Mouse (Mus musculus): ENCODE measurements around the gene Entr1. TPM values are rescaled to one million over a fixed set of nuclear protein-coding genes. Genes with fewer than 3 reads are reported as not detected.

Gene Entr1
- polyA plus RNA-seq (2016; fragmentation: Nextera tagmentation; extraction: Ambion mirVana): 170 TPM in 2 replicates

- peaks cover 19% of the 10 kb centered on the region for H3K4me1 ChIP-seq (replicated peaks)
- ATAC-seq (ENCODE audit: insufficient number of reproducible peaks, insufficient read depth, low FRiP score, low TSS enrichment, low read depth): peak; percentile 84
- H3K4me3 ChIP-seq (replicated peaks): peak within 1 kb of the TSS; percentile 94
- peaks cover 76% of the 10 kb centered on the region for H3K36me3 ChIP-seq
- H3K9me3 ChIP-seq: no peaks in the 10 kb centered on the region
- WGBS: under 1% methylated on average over 56 of the region's 60 CpGs
- H3K27ac ChIP-seq: peak within 1 kb of the TSS; percentile 76
- peak within 1 kb of the TSS; percentile 97 for H3K4me2 ChIP-seq
- H3K9ac ChIP-seq (replicated peaks): peak within 1 kb of the TSS; percentile 90
- H3K27me3 ChIP-seq: no peaks in the 10 kb centered on the region
Observed at GRCm38 (mm10) chr2:26389154-26389690, at the start of gene Entr1, which contains the start of gene Pmpca. Gene Entr1, minus strand, starts transcription at chr2:26389316. Gene Pmpca, plus strand, starts transcription at chr2:26389339.

- no peak for ATAC-seq (ENCODE audit: insufficient number of reproducible peaks, insufficient read depth, low FRiP score, low TSS enrichment, low read depth)
- Histone ChIP-seq H3K27me3 (no peaks in the 10 kb centered on the region), H3K27ac (no peak overlapping the region), H3K9ac (replicated peaks) (no peak overlapping the region), H3K4me2 (no peak overlapping the region), H3K4me3 (replicated peaks) (no peak overlapping the region), H3K4me1 (replicated peaks) (peaks cover 13% of the 10 kb centered on the region; the same call in 1 of the 2 replicates), H3K9me3 (no peaks in the 10 kb centered on the region), H3K36me3 (peaks cover 83% of the 10 kb centered on the region)
- 92% methylated on average over 7 of the region's 7 CpGs for WGBS
Observed at GRCm38 (mm10) chr2:26438373-26438772, 49.3 kb upstream of the Entr1 start.

- Histone ChIP-seq H3K4me2 (no peak overlapping the region), H3K9ac (replicated peaks) (0 out of 2 replicates have a peak overlapping the region, but pooled peaks have one; percentile 18), H3K36me3 (peaks cover 94% of the 10 kb centered on the region), H3K27me3 (no peaks in the 10 kb centered on the region), H3K9me3 (no peaks in the 10 kb centered on the region), H3K4me3 (replicated peaks) (no peak overlapping the region), H3K27ac (no peak overlapping the region), H3K4me1 (replicated peaks) (peaks cover 6% of the 10 kb centered on the region; the same call in 1 of the 2 replicates)
- ATAC-seq (ENCODE audit: insufficient number of reproducible peaks, insufficient read depth, low FRiP score, low TSS enrichment, low read depth): no peak
- 80% methylated on average over 4 of the region's 4 CpGs for WGBS
Observed at GRCm38 (mm10) chr2:26437221-26437620, 48.1 kb upstream of the Entr1 start.

- Histone ChIP-seq H3K4me1 (replicated peaks) (peaks cover 6% of the 10 kb centered on the region; the same call in 1 of the 2 replicates), H3K27ac (no peak overlapping the region), H3K4me3 (replicated peaks) (no peak overlapping the region), H3K9me3 (no peaks in the 10 kb centered on the region), H3K27me3 (no peaks in the 10 kb centered on the region), H3K36me3 (peaks cover 95% of the 10 kb centered on the region), H3K9ac (replicated peaks) (no peak overlapping the region), H3K4me2 (no peak overlapping the region)
- 90% methylated on average over 7 of the region's 7 CpGs for WGBS
- ATAC-seq (ENCODE audit: insufficient number of reproducible peaks, insufficient read depth, low FRiP score, low TSS enrichment, low read depth): no peak
Observed at GRCm38 (mm10) chr2:26434791-26435572, 45.9 kb upstream of the Entr1 start.

GRCm38 (mm10) chr2:26429851-26430250 is 40.7 kb upstream of the Entr1 start:
- Histone ChIP-seq H3K4me1 (replicated peaks) (no peaks in the 10 kb centered on the region), H3K27me3 (no peaks in the 10 kb centered on the region)
- 93% methylated on average over 5 of the region's 5 CpGs for WGBS

GRCm38 (mm10) chr2:26424541-26424940 is 35.4 kb upstream of the Entr1 start:
- H3K4me1 ChIP-seq (replicated peaks): no peaks in the 10 kb centered on the region
- H3K4me2 ChIP-seq: no peak overlapping the region
- H3K4me3 ChIP-seq (replicated peaks): no peak overlapping the region
- no peak for ATAC-seq (ENCODE audit: insufficient number of reproducible peaks, insufficient read depth, low FRiP score, low TSS enrichment, low read depth)
- H3K9ac ChIP-seq (replicated peaks): no peak overlapping the region
- no peak overlapping the region for H3K27ac ChIP-seq
- H3K9me3 ChIP-seq: no peaks in the 10 kb centered on the region
- H3K36me3 ChIP-seq: peaks cover 99% of the 10 kb centered on the region
- 92% methylated on average over 2 of the region's 2 CpGs for WGBS
- H3K27me3 ChIP-seq: no peaks in the 10 kb centered on the region

More at GRCm38 (mm10) chr2:26429851-26430250, 40.7 kb upstream of the Entr1 start:
- Histone ChIP-seq H3K36me3 (peaks cover 98% of the 10 kb centered on the region), H3K27ac (no peak overlapping the region), H3K9ac (replicated peaks) (no peak overlapping the region), H3K4me2 (no peak overlapping the region), H3K4me3 (replicated peaks) (no peak overlapping the region), H3K9me3 (no peaks in the 10 kb centered on the region)
- no peak for ATAC-seq (ENCODE audit: insufficient number of reproducible peaks, insufficient read depth, low FRiP score, low TSS enrichment, low read depth)

- Histone ChIP-seq H3K36me3 (peaks cover 99% of the 10 kb centered on the region), H3K4me3 (replicated peaks) (no peak overlapping the region), H3K9me3 (no peaks in the 10 kb centered on the region), H3K27me3 (no peaks in the 10 kb centered on the region), H3K4me1 (replicated peaks) (no peaks in the 10 kb centered on the region), H3K9ac (replicated peaks) (no peak overlapping the region), H3K27ac (no peak overlapping the region), H3K4me2 (no peak overlapping the region)
- 91% methylated on average over 1 of the region's 1 CpGs for WGBS
- no peak for ATAC-seq (ENCODE audit: insufficient number of reproducible peaks, insufficient read depth, low FRiP score, low TSS enrichment, low read depth)
Observed at GRCm38 (mm10) chr2:26423086-26423485, 34.0 kb upstream of the Entr1 start.

GRCm38 (mm10) chr2:26421969-26422368 is 32.9 kb upstream of the Entr1 start:
- no peaks in the 10 kb centered on the region for H3K27me3 ChIP-seq
- peaks cover 99% of the 10 kb centered on the region for H3K36me3 ChIP-seq
- H3K27ac ChIP-seq: no peak overlapping the region
- H3K4me3 ChIP-seq (replicated peaks): no peak overlapping the region
- no peak overlapping the region for H3K4me2 ChIP-seq
- 85% methylated on average over 2 of the region's 2 CpGs for WGBS
- no peaks in the 10 kb centered on the region for H3K9me3 ChIP-seq
- H3K9ac ChIP-seq (replicated peaks): no peak overlapping the region
- no peak for ATAC-seq (ENCODE audit: insufficient number of reproducible peaks, insufficient read depth, low FRiP score, low TSS enrichment, low read depth)
- H3K4me1 ChIP-seq (replicated peaks): no peaks in the 10 kb centered on the region

- no peaks in the 10 kb centered on the region for H3K4me1 ChIP-seq (replicated peaks)
- H3K27ac ChIP-seq: no peak overlapping the region
- 84% methylated on average over 1 of the region's 1 CpGs for WGBS
- H3K9ac ChIP-seq (replicated peaks): no peak overlapping the region
- H3K4me3 ChIP-seq (replicated peaks): no peak overlapping the region
- H3K36me3 ChIP-seq: peaks cover 99% of the 10 kb centered on the region
- no peak overlapping the region for H3K4me2 ChIP-seq
- no peaks in the 10 kb centered on the region for H3K27me3 ChIP-seq
- H3K9me3 ChIP-seq: no peaks in the 10 kb centered on the region
- no peak for ATAC-seq (ENCODE audit: insufficient number of reproducible peaks, insufficient read depth, low FRiP score, low TSS enrichment, low read depth)
Observed at GRCm38 (mm10) chr2:26418120-26418519, 29.0 kb upstream of the Entr1 start.

GRCm38 (mm10) chr2:26417066-26417465 is 27.9 kb upstream of the Entr1 start:
- no peak for ATAC-seq (ENCODE audit: insufficient number of reproducible peaks, insufficient read depth, low FRiP score, low TSS enrichment, low read depth)
- Histone ChIP-seq H3K4me3 (replicated peaks) (no peak overlapping the region), H3K4me1 (replicated peaks) (no peaks in the 10 kb centered on the region), H3K9me3 (no peaks in the 10 kb centered on the region), H3K4me2 (no peak overlapping the region), H3K36me3 (peaks cover 99% of the 10 kb centered on the region), H3K9ac (replicated peaks) (no peak overlapping the region), H3K27me3 (no peaks in the 10 kb centered on the region), H3K27ac (no peak overlapping the region)

GRCm38 (mm10) chr2:26410931-26411411 is 21.9 kb upstream of the Entr1 start:
- Histone ChIP-seq H3K9me3 (no peaks in the 10 kb centered on the region), H3K4me1 (replicated peaks) (peaks cover 25% of the 10 kb centered on the region), H3K27me3 (no peaks in the 10 kb centered on the region), H3K36me3 (peaks cover 73% of the 10 kb centered on the region), H3K4me2 (no peak overlapping the region), H3K9ac (replicated peaks) (peak overlapping the region; percentile 12; the same call in 1 of the 2 replicates), H3K4me3 (replicated peaks) (no peak overlapping the region), H3K27ac (no peak overlapping the region)
- WGBS: 81% methylated on average over 4 of the region's 5 CpGs
- ATAC-seq (ENCODE audit: insufficient number of reproducible peaks, insufficient read depth, low FRiP score, low TSS enrichment, low read depth): no peak

Data from limb, embryonic 12.5 days (tissue).